Mouse (Mus musculus) monocyte, adult 59 days (primary cell): ENCODE measurements around the gene Fgl2. TPM values are rescaled to one million over a fixed set of nuclear protein-coding genes. Genes with fewer than 3 reads are reported as not detected.

Experiments
- total RNA-seq, 2 experiments: library from RNA; stranded (reverse); gene quantifications; one replicate each; pipeline ENCODE4 v1.2.4; 2023

Fgl2 gene
- 10 to 100 TPM; 35.1 to 52.4 TPM for total RNA-seq

DNA sequence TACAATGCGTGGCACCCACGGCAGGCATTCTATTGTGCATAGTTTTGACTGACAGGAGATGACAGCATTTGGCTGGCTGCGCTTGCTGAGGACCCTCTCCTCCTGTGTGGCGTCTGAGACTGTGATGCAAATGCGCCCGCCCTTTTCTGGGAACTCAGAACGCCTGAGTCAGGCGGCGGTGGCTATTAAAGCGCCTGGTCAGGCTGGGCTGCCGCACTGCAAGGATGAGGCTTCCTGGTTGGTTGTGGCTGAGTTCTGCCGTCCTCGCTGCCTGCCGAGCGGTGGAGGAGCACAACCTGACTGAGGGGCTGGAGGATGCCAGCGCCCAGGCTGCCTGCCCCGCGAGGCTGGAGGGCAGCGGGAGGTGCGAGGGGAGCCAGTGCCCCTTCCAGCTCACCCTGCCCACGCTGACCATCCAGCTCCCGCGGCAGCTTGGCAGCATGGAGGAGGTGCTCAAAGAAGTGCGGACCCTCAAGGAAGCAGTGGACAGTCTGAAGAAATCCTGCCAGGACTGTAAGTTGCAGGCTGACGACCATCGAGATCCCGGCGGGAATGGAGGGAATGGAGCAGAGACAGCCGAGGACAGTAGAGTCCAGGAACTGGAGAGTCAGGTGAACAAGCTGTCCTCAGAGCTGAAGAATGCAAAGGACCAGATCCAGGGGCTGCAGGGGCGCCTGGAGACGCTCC is at the start of gene Fgl2:
Gene Fgl2 (plus strand): TSS at position 150 of the 687 bp plus-strand sequence.

GRCm38 (mm10) chr5:21424614-21425602 is 52.5 kb downstream of the Fgl2 start, which contains the start of the genes Ccdc146 and Fam185a:
TSS of gene Ccdc146 (minus strand) at chr5:21424677.
TSS of gene Fam185a (plus strand) at chr5:21424958.

Other genes with a start within 250 kb of the Fgl2 start
- 100 to 1,000 TPM; 157 to 163 TPM for gene Gsap, start 186.4 kb upstream of the Fgl2 start, total RNA-seq
- not detected for gene Ccdc146, start 52.0 kb downstream of the Fgl2 start, total RNA-seq
- 1 to 10 TPM; 1.9 to 2.5 TPM for gene Fam185a, start 52.3 kb downstream of the Fgl2 start, total RNA-seq
- not detected for gene Lrrc17, start 170.9 kb downstream of the Fgl2 start, total RNA-seq